Comparison of ENCODE assay signal across 8 mouse cellular contexts in genomic region chr1:59484791-59485785, GRCm38 (mm10). TPM values are rescaled to one million over a fixed set of nuclear protein-coding genes. Genes with fewer than 3 reads are reported as not detected.
DNase-seq lines count a peak whose midpoint lies in the region; ATAC-seq and TF ChIP-seq lines count a peak whose summit lies in the region.

No protein-coding gene starts in this region.

- peaks cover 2% of the 10 kb centered on the region; the same call in 1 of the 2 replicates for H3K36me3 ChIP-seq in erythroblast, embryonic 14.5 days (ENCODE audit: control insufficient read depth)
- H3K36me3 ChIP-seq in embryonic facial prominence, embryonic 13.5 days: peaks cover 9% of the 10 kb centered on the region
- peaks cover under 1% of the 10 kb centered on the region; the same call in 1 of the 2 replicates for H3K36me3 ChIP-seq in kidney, postnatal 0 days (ENCODE audit: insufficient read depth, low read length)
- no peaks in the 10 kb centered on the region for H3K36me3 ChIP-seq in midbrain, embryonic 13.5 days

- 1% methylated on average over 16 of the region's 16 CpGs for WGBS in embryonic facial prominence, embryonic 13.5 days
- 16% methylated on average over 16 of the region's 16 CpGs for WGBS in kidney, postnatal 0 days
- WGBS in midbrain, embryonic 13.5 days: 6% methylated on average over 16 of the region's 16 CpGs

- DNase-seq in NIH3T3 (ENCODE audit: low read depth): peak; percentile 69
- peak; percentile 60 for DNase-seq in kidney, postnatal 0 days (ENCODE audit: low spot score)
- no peak for DNase-seq in spleen, adult 12 weeks (ENCODE audit: low spot score)
- no peak for DNase-seq in B cell, adult 2 months

- H3K27me3 ChIP-seq in erythroblast, embryonic 14.5 days (ENCODE audit: control insufficient read depth): peaks cover 38% of the 10 kb centered on the region
- no peaks in the 10 kb centered on the region for H3K27me3 ChIP-seq in embryonic facial prominence, embryonic 13.5 days
- H3K27me3 ChIP-seq in kidney, postnatal 0 days (ENCODE audit: insufficient read depth, low read length): no peaks in the 10 kb centered on the region
- H3K27me3 ChIP-seq in midbrain, embryonic 13.5 days: peaks cover 31% of the 10 kb centered on the region

- no peak for ATAC-seq in erythroblast, adult 5-6 weeks (replicated peaks; ENCODE audit: low FRiP score, poor library complexity, severe bottlenecking)
- no peak for ATAC-seq in embryonic facial prominence, embryonic 13.5 days (ENCODE audit: insufficient number of reproducible peaks, insufficient read depth, low FRiP score, low TSS enrichment, low read depth)
- ATAC-seq in kidney, postnatal 0 days (replicated peaks; ENCODE audit: low FRiP score, low read depth): no peak
- no peak for ATAC-seq in midbrain, embryonic 13.5 days

- H3K4me1 ChIP-seq in erythroblast, embryonic 14.5 days (ENCODE audit: control insufficient read depth): peaks cover 59% of the 10 kb centered on the region
- H3K4me1 ChIP-seq in embryonic facial prominence, embryonic 13.5 days: peaks cover 68% of the 10 kb centered on the region
- H3K4me1 ChIP-seq in kidney, postnatal 0 days (replicated peaks; ENCODE audit: insufficient read depth, low read length): peaks cover 12% of the 10 kb centered on the region
- peaks cover 67% of the 10 kb centered on the region for H3K4me1 ChIP-seq in midbrain, embryonic 13.5 days (replicated peaks)

- H3K9me3 ChIP-seq in erythroblast, embryonic 14.5 days (ENCODE audit: control insufficient read depth, low read length): no peaks in the 10 kb centered on the region
- H3K9me3 ChIP-seq in embryonic facial prominence, embryonic 13.5 days: no peaks in the 10 kb centered on the region
- H3K9me3 ChIP-seq in kidney, postnatal 0 days (replicated peaks; ENCODE audit: low read length): no peaks in the 10 kb centered on the region
- no peaks in the 10 kb centered on the region for H3K9me3 ChIP-seq in midbrain, embryonic 13.5 days

- H3K9ac ChIP-seq in embryonic facial prominence, embryonic 13.5 days: peak overlapping the region; percentile 95
- H3K9ac ChIP-seq in kidney, postnatal 0 days (ENCODE audit: low read depth, low read length): peak overlapping the region; percentile 79
- peak overlapping the region; percentile 76 for H3K9ac ChIP-seq in midbrain, embryonic 13.5 days (replicated peaks)

- H3K4me3 ChIP-seq in erythroblast, embryonic 14.5 days (replicated peaks): peak overlapping the region; percentile 2
- peak overlapping the region; percentile 93 for H3K4me3 ChIP-seq in embryonic facial prominence, embryonic 13.5 days
- peak overlapping the region; percentile 70 for H3K4me3 ChIP-seq in kidney, postnatal 0 days (replicated peaks; ENCODE audit: low read depth, low read length)
- H3K4me3 ChIP-seq in midbrain, embryonic 13.5 days (replicated peaks): peak overlapping the region; percentile 62

- peak overlapping the region; percentile 99 for H3K27ac ChIP-seq in embryonic facial prominence, embryonic 13.5 days
- H3K27ac ChIP-seq in kidney, postnatal 0 days: peak overlapping the region; percentile 67; the same call in 1 of the 2 replicates
- H3K27ac ChIP-seq in midbrain, embryonic 13.5 days: peak overlapping the region; percentile 67

- peak overlapping the region; percentile 99 for H3K4me2 ChIP-seq in embryonic facial prominence, embryonic 13.5 days
- H3K4me2 ChIP-seq in kidney, postnatal 0 days (ENCODE audit: low read length): peak overlapping the region; percentile 96
- peak overlapping the region; percentile 99 for H3K4me2 ChIP-seq in midbrain, embryonic 13.5 days (replicated peaks)

- TF ChIP-seq CTCF in kidney, postnatal 0 days (IDR thresholded peaks at IDR 0.05; ENCODE audit: low read depth): no peak

RNA-seq across cellular contexts. Expression of gene Fzd7, which starts 2.9 kb away (rescaled TPM):
- 0.02 TPM in 2 replicates for polyA plus RNA-seq in erythroblast, embryonic 14.5 days (2012)
- total RNA-seq in erythroblast, adult 5-6 weeks (2015; ENCODE audit: low replicate concordance): 1.7 and 3.1 TPM in 2 replicates
- 0.28 and 0.43 TPM in 2 replicates for total RNA-seq in erythroblast, adult 5-6 weeks (2017; ENCODE audit: low replicate concordance)
- 13.4 and 13.7 TPM in 2 replicates for polyA plus RNA-seq in embryonic facial prominence, embryonic 13.5 days (2015; fragmentation: Nextera tagmentation; extraction: Ambion mirVana)
- polyA plus RNA-seq in kidney, postnatal 0 days (2015; fragmentation: Nextera tagmentation; extraction: Ambion mirVana): 15.2 and 17.9 TPM in 2 replicates
- 2.7 and 4.0 TPM in 2 replicates for polyA plus RNA-seq in midbrain, embryonic 13.5 days (2015; fragmentation: Nextera tagmentation; extraction: Ambion mirVana)

RNA-seq across cellular contexts. Expression of gene Gm973, which starts 31.0 kb away (rescaled TPM):
- polyA plus RNA-seq in erythroblast, embryonic 14.5 days (2012): not detected in 2 replicates
- total RNA-seq in erythroblast, adult 5-6 weeks (2015; ENCODE audit: low replicate concordance): not detected in 2 replicates
- 7.0 TPM in 1 of 2 replicates, not detected in the other for total RNA-seq in erythroblast, adult 5-6 weeks (2017; ENCODE audit: low replicate concordance)
- polyA plus RNA-seq in embryonic facial prominence, embryonic 13.5 days (2015; fragmentation: Nextera tagmentation; extraction: Ambion mirVana): 2.7 and 2.8 TPM in 2 replicates
- 1.6 and 2.5 TPM in 2 replicates for polyA plus RNA-seq in kidney, postnatal 0 days (2015; fragmentation: Nextera tagmentation; extraction: Ambion mirVana)
- 7.2 and 8.8 TPM in 2 replicates for polyA plus RNA-seq in midbrain, embryonic 13.5 days (2015; fragmentation: Nextera tagmentation; extraction: Ambion mirVana)

Comparison
In these comparisons a context has a peak if more than half of its experiments do, and no peak if none do; other contexts are left out.
1. H3K4me3 ChIP-seq: peak in every context shown above with its lines; median percentile 93 in embryonic facial prominence, embryonic 13.5 days; 70 in kidney, postnatal 0 days; 62 in midbrain, embryonic 13.5 days; 2 in erythroblast, embryonic 14.5 days.
2. DNase-seq: peak in NIH3T3 (single experiment) and kidney, postnatal 0 days (single experiment); none in spleen, adult 12 weeks (single experiment) and B cell, adult 2 months (0 of 2).
3. Peak in every context shown above with its lines, with median percentiles within 50 percentile points of each other: H3K27ac ChIP-seq, H3K4me2 ChIP-seq and H3K9ac ChIP-seq.